ENCODE assay signal across 10 mouse cellular contexts in the genomic region with DNA sequence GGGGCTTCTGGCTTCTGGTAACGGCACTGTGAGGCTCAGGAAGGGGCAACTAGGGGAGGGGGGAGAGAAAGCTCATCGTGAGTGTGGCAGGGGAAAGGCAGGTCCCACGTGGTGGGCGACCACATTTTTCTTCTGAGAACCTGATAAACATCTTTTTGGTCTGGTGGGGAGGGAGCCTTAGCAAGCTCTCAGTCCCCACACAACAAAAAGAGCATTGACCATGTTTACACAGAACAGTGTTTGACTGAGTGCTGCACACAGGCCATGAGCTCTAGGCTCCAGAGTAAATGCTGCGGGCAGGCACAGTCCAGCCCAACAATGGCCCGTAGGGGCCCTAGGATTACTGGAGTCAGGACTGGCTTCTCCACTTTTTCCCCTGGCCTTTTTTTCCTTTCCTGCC. TPM values are rescaled to one million over a fixed set of nuclear protein-coding genes. Genes with fewer than 3 reads are reported as not detected.
A peak's percentile ranks its signal among the peaks of the same experiment; 100 is the strongest.
DNase-seq lines count a peak whose midpoint lies in the region; ATAC-seq and TF ChIP-seq lines count a peak whose summit lies in the region.
"Had no signal": no experiment of that assay in that cellular context is flagged by ENCODE, and none has a peak within 500 bp of the region (broad histone marks: within the 10 kb centered on the region; RNA-seq: fewer than 3 reads in every experiment).

No protein-coding gene starts in this region.

- no peaks in the 10 kb centered on the region for H3K9me3 ChIP-seq in heart, embryonic 15.5 days (replicated peaks)
- no peaks in the 10 kb centered on the region for H3K9me3 ChIP-seq in midbrain, embryonic 12.5 days
- H3K9me3 ChIP-seq in midbrain, embryonic 15.5 days, result no peaks in the 10 kb centered on the region
- no peaks in the 10 kb centered on the region for H3K9me3 ChIP-seq in limb, embryonic 12.5 days

- intact Hi-C loops in heart, postnatal 36 days (cut with DNase I), result loop anchor here (1.0 to 5.0 kb wide), 2 partner anchors 42 to 134 kb away; no protein-coding TSS in a partner anchor

- no peak overlapping the region for H3K9ac ChIP-seq in heart, embryonic 15.5 days
- 0 out of 2 replicates have a peak overlapping the region, but pooled peaks have one; percentile 34 for H3K9ac ChIP-seq in midbrain, embryonic 12.5 days (replicated peaks)
- no peak overlapping the region for H3K9ac ChIP-seq in midbrain, embryonic 15.5 days
- H3K9ac ChIP-seq in limb, embryonic 12.5 days (replicated peaks), result peak overlapping the region; percentile 13

- no peak for DNase-seq in heart, postnatal 36 days
- peak; percentile 6 for DNase-seq in telencephalon, adult 2 months (ENCODE audit: low read depth, low spot score)
- DNase-seq in layer of hippocampus, adult 2 months (ENCODE audit: low spot score in 2 of 2), result no peak
- no peak for DNase-seq in cerebellum, adult 11 months
- DNase-seq: gastrocnemius, postnatal 14 days had no signal

- no peaks in the 10 kb centered on the region for H3K27me3 ChIP-seq in heart, embryonic 15.5 days
- no peaks in the 10 kb centered on the region; the same call in 1 of the 2 replicates for H3K27me3 ChIP-seq in midbrain, embryonic 12.5 days
- H3K27me3 ChIP-seq in midbrain, embryonic 15.5 days (replicated peaks), result no peaks in the 10 kb centered on the region
- H3K27me3 ChIP-seq in limb, embryonic 12.5 days, result no peaks in the 10 kb centered on the region

- no peak for TF ChIP-seq CTCF in layer of hippocampus, adult 2 months (conservative IDR thresholded peaks at IDR 0.05)

- H3K27ac ChIP-seq in heart, embryonic 15.5 days, result peak overlapping the region; percentile 75
- H3K27ac ChIP-seq in midbrain, embryonic 12.5 days (replicated peaks), result peak overlapping the region; percentile 75
- no peak overlapping the region for H3K27ac ChIP-seq in midbrain, embryonic 15.5 days
- H3K27ac ChIP-seq in limb, embryonic 12.5 days, result peak overlapping the region; percentile 96
- no peak overlapping the region for H3K27ac ChIP-seq in layer of hippocampus, adult 2 months

- WGBS in heart, embryonic 15.5 days, result 28% methylated on average over 6 of the region's 6 CpGs
- 20% methylated on average over 6 of the region's 6 CpGs for WGBS in midbrain, embryonic 12.5 days
- 26% methylated on average over 6 of the region's 6 CpGs for WGBS in midbrain, embryonic 15.5 days
- WGBS in limb, embryonic 12.5 days, result 5% methylated on average over 6 of the region's 6 CpGs

- peaks cover 55% of the 10 kb centered on the region for H3K4me1 ChIP-seq in heart, embryonic 15.5 days (replicated peaks)
- peaks cover 38% of the 10 kb centered on the region for H3K4me1 ChIP-seq in midbrain, embryonic 12.5 days
- H3K4me1 ChIP-seq in midbrain, embryonic 15.5 days, result peaks cover 27% of the 10 kb centered on the region
- peaks cover 86% of the 10 kb centered on the region for H3K4me1 ChIP-seq in limb, embryonic 12.5 days (replicated peaks)

- H3K4me2 ChIP-seq in heart, embryonic 15.5 days, result no peak overlapping the region
- no peak overlapping the region for H3K4me2 ChIP-seq in midbrain, embryonic 12.5 days (replicated peaks)
- no peak overlapping the region for H3K4me2 ChIP-seq in midbrain, embryonic 15.5 days
- H3K4me2 ChIP-seq in limb, embryonic 12.5 days, result peak overlapping the region; percentile 23

- H3K36me3 ChIP-seq in heart, embryonic 15.5 days, result peaks cover 4% of the 10 kb centered on the region; the same call in 1 of the 2 replicates
- H3K36me3 ChIP-seq in midbrain, embryonic 12.5 days, result peaks cover 9% of the 10 kb centered on the region
- H3K36me3 ChIP-seq in midbrain, embryonic 15.5 days (replicated peaks), result no peaks in the 10 kb centered on the region
- peaks cover 20% of the 10 kb centered on the region; the same call in 1 of the 2 replicates for H3K36me3 ChIP-seq in limb, embryonic 12.5 days

- no peak overlapping the region for H3K4me3 ChIP-seq in heart, embryonic 15.5 days
- H3K4me3 ChIP-seq in midbrain, embryonic 12.5 days, result no peak overlapping the region
- H3K4me3 ChIP-seq in midbrain, embryonic 15.5 days, result no peak overlapping the region
- no peak overlapping the region for H3K4me3 ChIP-seq in limb, embryonic 12.5 days (replicated peaks)
- no peak overlapping the region for H3K4me3 ChIP-seq in layer of hippocampus, adult 2 months

- ATAC-seq in heart, embryonic 15.5 days (replicated peaks; ENCODE audit: insufficient number of reproducible peaks, insufficient read depth, low FRiP score, low read depth), result no peak
- no peak for ATAC-seq in midbrain, embryonic 12.5 days (ENCODE audit: low FRiP score, low read depth)
- no peak for ATAC-seq in midbrain, embryonic 15.5 days (replicated peaks)
- ATAC-seq in limb, embryonic 12.5 days (ENCODE audit: insufficient number of reproducible peaks, insufficient read depth, low FRiP score, low TSS enrichment, low read depth), result no peak
- ATAC-seq: lung, postnatal 0 days had no signal

RNA-seq across cellular contexts. Expression of a gene that starts 6.3 kb away (rescaled TPM):
- 17.0 and 18.7 TPM in 2 replicates for polyA plus RNA-seq in heart, embryonic 15.5 days (2015; fragmentation: Nextera tagmentation; extraction: Ambion mirVana)
- 10 to 100 TPM; 12.8 to 13.1 TPM for total RNA-seq in heart, postnatal 36 days (2021)
- polyA plus RNA-seq in midbrain, embryonic 12.5 days (2016; fragmentation: Nextera tagmentation; extraction: Ambion mirVana), result 10.3 and 15.0 TPM in 2 replicates
- polyA plus RNA-seq in midbrain, embryonic 15.5 days (2015; fragmentation: Nextera tagmentation; extraction: Ambion mirVana), result 22.4 and 24.0 TPM in 2 replicates
- 29.4 and 33.3 TPM in 2 replicates for polyA plus RNA-seq in limb, embryonic 12.5 days (2016; fragmentation: Nextera tagmentation; extraction: Ambion mirVana)
- 1 to 10 TPM; 7.9 to 8.8 TPM for total RNA-seq in layer of hippocampus, adult 2 months (2021)

RNA-seq across cellular contexts. Expression of a gene that starts 40.1 kb away (rescaled TPM):
- polyA plus RNA-seq in heart, embryonic 15.5 days (2015; fragmentation: Nextera tagmentation; extraction: Ambion mirVana), result 4.6 and 4.8 TPM in 2 replicates
- under 1 TPM; 0.61 to 0.68 TPM for total RNA-seq in heart, postnatal 36 days (2021)
- polyA plus RNA-seq in midbrain, embryonic 12.5 days (2016; fragmentation: Nextera tagmentation; extraction: Ambion mirVana), result 1.0 and 1.1 TPM in 2 replicates
- 1.6 TPM in 2 replicates for polyA plus RNA-seq in midbrain, embryonic 15.5 days (2015; fragmentation: Nextera tagmentation; extraction: Ambion mirVana)
- polyA plus RNA-seq in limb, embryonic 12.5 days (2016; fragmentation: Nextera tagmentation; extraction: Ambion mirVana), result 14.3 and 17.3 TPM in 2 replicates
- total RNA-seq in layer of hippocampus, adult 2 months (2021), result not detected

Comparison
In these comparisons a context has a peak if more than half of its experiments do, and no peak if none do; other contexts are left out.
1. H3K27ac ChIP-seq: peak in heart, embryonic 15.5 days (single experiment), midbrain, embryonic 12.5 days (single experiment) and limb, embryonic 12.5 days (single experiment); none in midbrain, embryonic 15.5 days (single experiment) and layer of hippocampus, adult 2 months (single experiment).
2. H3K9ac ChIP-seq: peak in midbrain, embryonic 12.5 days (single experiment) and limb, embryonic 12.5 days (single experiment); none in heart, embryonic 15.5 days (single experiment) and midbrain, embryonic 15.5 days (single experiment).